Mouse (Mus musculus): ENCODE data around the gene Tbk1. TPM values are rescaled to one million over a fixed set of nuclear protein-coding genes. Genes with fewer than 3 reads are reported as not detected.

Tbk1 gene
- total and polyA plus RNA-seq, 3 experiments = 29.5 to 46.0 (median 44.0) TPM

DNA sequence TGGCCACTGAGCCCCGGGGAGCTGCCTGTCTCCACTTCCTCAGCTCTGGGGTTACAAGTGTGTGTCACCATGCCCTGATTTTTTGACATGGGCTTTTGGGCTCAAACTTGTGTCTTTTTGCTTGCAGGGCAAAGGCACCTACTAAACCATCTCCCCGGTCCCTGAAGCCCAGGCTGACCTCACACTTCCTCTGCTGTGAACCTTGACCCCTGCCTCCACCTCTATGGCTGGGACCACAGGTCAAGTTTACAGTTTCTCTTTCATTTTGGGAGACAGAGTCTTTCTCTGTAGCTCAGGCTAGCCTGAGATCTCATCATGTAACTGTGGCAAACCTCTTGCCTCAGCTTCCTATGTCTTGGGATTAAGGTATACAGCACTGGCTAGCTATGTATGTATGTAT lies 66.9 kb downstream of the Tbk1 start:
- Histone ChIP-seq H3K36me3 (replicated peaks in 1 of 2; ENCODE audit: control insufficient read depth in 1 of 2, insufficient read depth in 1 of 2, low read length in 1 of 2) (no peaks in the 10 kb centered on the region), H3K4me2 (ENCODE audit: insufficient read depth, low read depth, poor library complexity, severe bottlenecking) (peak overlapping the region; percentile 44), H3K9me3 (replicated peaks; ENCODE audit: low read length) (no peaks in the 10 kb centered on the region), H3K79me2 (replicated peaks; ENCODE audit: control insufficient read depth, extremely low read depth, insufficient read depth, poor library complexity, severe bottlenecking) (no peaks in the 10 kb centered on the region), H3K27me3 (replicated peaks) (no peaks in the 10 kb centered on the region), H3K4me1 (ENCODE audit: control insufficient read depth in 1 of 2, insufficient read depth in 2 of 2) (peaks cover 3 to 25% of the 10 kb centered on the region in 2 experiments; a peak in 2 of 4 replicates), H3K4me3 (replicated peaks in 1 of 3; ENCODE audit: low read depth in 2 of 3, low read length in 2 of 3, poor library complexity in 1 of 3) (no peak overlapping the region), H3K9ac (ENCODE audit: insufficient read depth, low read depth) (no peak overlapping the region), H3K27ac (ENCODE audit: insufficient read depth, low read depth) (no peak overlapping the region)
- in situ Hi-C loops (cut with MboI; ENCODE audit: low pct_ligation_motif_present, low pct_unique_long_range_greater_than_20kb, low sequenced_read_pairs) (no loop called here), dilution Hi-C loops (cut with MboI; ENCODE audit: extremely low pct_ligation_motif_present, extremely low pct_unique_long_range_greater_than_20kb, low sequenced_read_pairs) (no loop called here)
- no peak for TF ChIP-seq MEF2A (IDR thresholded peaks at IDR 0.05; ENCODE audit: borderline replicate concordance, low read depth, low read length)
- DNase-seq (ENCODE audit: extremely low read depth) = no peak

DNA sequence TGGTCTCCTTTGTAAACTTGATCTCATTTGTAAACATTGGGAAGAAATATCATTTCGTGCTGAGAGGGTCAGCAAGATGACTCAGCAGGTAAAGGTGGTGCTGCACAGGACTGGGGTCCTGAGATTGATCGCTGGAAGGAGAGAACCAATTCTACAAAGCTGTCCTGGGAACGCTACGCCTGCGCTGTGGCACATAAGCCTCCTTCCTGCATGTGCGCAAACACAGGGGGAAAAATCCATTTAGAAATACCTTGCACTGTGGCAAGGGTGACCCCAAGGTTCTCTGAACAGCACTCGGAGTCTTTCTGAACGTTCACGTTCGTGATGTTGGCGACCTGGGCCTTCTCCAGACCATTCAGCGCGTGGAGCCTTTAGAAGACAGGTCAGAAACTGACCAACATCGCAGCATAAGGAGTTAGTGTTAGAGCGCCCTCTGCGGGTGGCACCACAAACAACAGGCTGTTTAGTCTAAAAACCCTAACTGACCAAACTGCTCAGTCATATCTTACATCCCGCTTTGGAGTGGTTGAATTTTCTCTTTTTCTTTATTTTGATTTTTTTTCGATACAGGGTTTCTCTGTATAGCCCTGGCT lies 70.5 kb downstream of the Tbk1 start:
- dilution Hi-C loops (cut with MboI; ENCODE audit: extremely low pct_ligation_motif_present, extremely low pct_unique_long_range_greater_than_20kb, low sequenced_read_pairs) (no loop called here), in situ Hi-C loops (cut with MboI; ENCODE audit: low pct_ligation_motif_present, low pct_unique_long_range_greater_than_20kb, low sequenced_read_pairs) (no loop called here)
- H3K36me3 ChIP-seq (replicated peaks in 1 of 2; ENCODE audit: control insufficient read depth in 1 of 2, insufficient read depth in 1 of 2, low read length in 1 of 2) = no peaks in the 10 kb centered on the region
- no peaks in the 10 kb centered on the region for H3K27me3 ChIP-seq (replicated peaks)
- DNase-seq (ENCODE audit: extremely low read depth) = peak; percentile 73
- no peak overlapping the region for H3K27ac ChIP-seq (ENCODE audit: insufficient read depth, low read depth)
- H3K4me2 ChIP-seq (ENCODE audit: insufficient read depth, low read depth, poor library complexity, severe bottlenecking) = no peak overlapping the region
- H3K9me3 ChIP-seq (replicated peaks; ENCODE audit: low read length) = no peaks in the 10 kb centered on the region
- H3K4me1 ChIP-seq (ENCODE audit: control insufficient read depth in 1 of 2, insufficient read depth in 2 of 2) = peaks cover 3 to 24% of the 10 kb centered on the region in 2 experiments; a peak in 2 of 4 replicates
- H3K79me2 ChIP-seq (replicated peaks; ENCODE audit: control insufficient read depth, extremely low read depth, insufficient read depth, poor library complexity, severe bottlenecking) = no peaks in the 10 kb centered on the region
- H3K9ac ChIP-seq (ENCODE audit: insufficient read depth, low read depth) = no peak overlapping the region
- H3K4me3 ChIP-seq (replicated peaks in 1 of 3; ENCODE audit: low read depth in 2 of 3, low read length in 2 of 3, poor library complexity in 1 of 3) = no peak overlapping the region
- TF ChIP-seq ETS1 (conservative IDR thresholded peaks at IDR 0.05; ENCODE audit: low read depth, low read length) (no peak), UBTF (IDR thresholded peaks at IDR 0.05; ENCODE audit: low read depth, low read length) (no peak), POLR2AphosphoS2 (IDR thresholded peaks at IDR 0.05; ENCODE audit: low read depth, low read length) (no peak), USF1 (IDR thresholded peaks at IDR 0.05; ENCODE audit: low read depth, low read length) (no peak), ZKSCAN1 (IDR thresholded peaks at IDR 0.05; ENCODE audit: borderline replicate concordance, low read depth, low read length) (no peak), NELFE (IDR thresholded peaks at IDR 0.05; ENCODE audit: low read depth, low read length) (no peak), NRF1 (IDR thresholded peaks at IDR 0.05; ENCODE audit: low read depth, low read length) (no peak), ZMIZ1 (IDR thresholded peaks at IDR 0.05; ENCODE audit: low read depth, low read length) (no peak), ZC3H11A (IDR thresholded peaks at IDR 0.05; ENCODE audit: low read depth, low read length) (peak; percentile 61), IRF4 (IDR thresholded peaks at IDR 0.05; ENCODE audit: low read depth, low read length) (peak; percentile 55; the same call in 1 of the 2 replicates), GABPA (IDR thresholded peaks at IDR 0.05; ENCODE audit: insufficient replicate concordance, low read depth, low read length) (no peak), SIN3A (IDR thresholded peaks at IDR 0.05; ENCODE audit: low read length) (no peak), E2F4 (IDR thresholded peaks at IDR 0.05; ENCODE audit: insufficient replicate concordance, low read depth, low read length) (no peak), MEF2A (IDR thresholded peaks at IDR 0.05; ENCODE audit: borderline replicate concordance, low read depth, low read length) (0 out of 2 replicates have a peak, but pooled peaks have one; percentile 12), CTCF (conservative IDR thresholded peaks at IDR 0.05 in 1 of 2, IDR thresholded peaks at IDR 0.05 in 1 of 2; ENCODE audit: low read depth in 2 of 2, low read length in 2 of 2) (peak; percentile 80 to 95), ELF1 (IDR thresholded peaks at IDR 0.05; ENCODE audit: low read depth, low read length) (no peak), PAX5 (IDR thresholded peaks at IDR 0.05; ENCODE audit: low read length) (no peak), EP300 (IDR thresholded peaks at IDR 0.05; ENCODE audit: low read length) (no peak), JUND (conservative IDR thresholded peaks at IDR 0.05; ENCODE audit: low read depth, low read length) (no peak), USF2 (conservative IDR thresholded peaks at IDR 0.05; ENCODE audit: low read depth, low read length) (no peak), MAZ (IDR thresholded peaks at IDR 0.05; ENCODE audit: low read depth, low read length) (no peak; the same call in 1 of the 2 replicates), CHD1 (IDR thresholded peaks at IDR 0.05; ENCODE audit: low read depth, low read length) (no peak), TCF12 (IDR thresholded peaks at IDR 0.05; ENCODE audit: low read depth, low read length) (peak; percentile 35; the same call in 1 of the 2 replicates), MAFK (IDR thresholded peaks at IDR 0.05; ENCODE audit: insufficient replicate concordance, low read length) (no peak), KAT2A (IDR thresholded peaks at IDR 0.05; ENCODE audit: insufficient replicate concordance, low read length) (no peak), CHD2 (IDR thresholded peaks at IDR 0.05; ENCODE audit: low read length) (no peak), ZNF384 (IDR thresholded peaks at IDR 0.05; ENCODE audit: low read depth, low read length) (peak; percentile 11; the same call in 1 of the 2 replicates), SMC3 (IDR thresholded peaks at IDR 0.05; ENCODE audit: low read depth, low read length) (peak; percentile 94), RCOR1 (conservative IDR thresholded peaks at IDR 0.05; ENCODE audit: low read depth, low read length) (no peak), MYC (IDR thresholded peaks at IDR 0.05; ENCODE audit: low read depth, low read length) (peak; percentile 73; the same call in 1 of the 2 replicates), HCFC1 (IDR thresholded peaks at IDR 0.05; ENCODE audit: low read depth, low read length) (no peak), MXI1 (IDR thresholded peaks at IDR 0.05; ENCODE audit: low read depth, low read length) (no peak)

All from CH12.LX (cell line).